Mouse (Mus musculus) T-cell, adult 2 months (primary cell): ENCODE data around the gene Slc43a1.
"Not testable (repeated sequence)": the region's sequence is repeated elsewhere in the genome, so short reads cannot be mapped to it uniquely, and the experiment has no call there.

Experiments
- DNase-seq: peaks from one replicate; pipeline ENCODE4 v3.0.0; 2022; ENCODE audit warnings: low spot score

Gene Slc43a1

DNA sequence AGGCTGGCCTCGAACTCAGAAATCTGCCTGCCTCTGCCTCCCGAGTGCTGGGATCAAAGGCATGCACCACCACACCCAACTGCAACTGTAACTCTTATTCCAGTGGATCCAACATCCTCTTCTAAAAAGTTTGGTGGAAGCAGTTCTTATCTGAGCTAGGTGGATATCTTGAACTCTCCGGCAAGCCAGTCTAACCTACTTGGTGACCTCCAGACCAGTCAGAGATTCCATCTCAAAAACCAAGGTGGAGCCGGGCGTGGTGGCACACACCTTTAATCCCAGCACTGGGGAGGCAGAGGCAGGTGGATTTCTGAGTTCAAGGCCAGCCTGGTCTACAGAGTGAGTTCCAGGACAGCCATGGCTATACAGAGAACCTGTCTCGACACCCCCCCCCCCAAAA is 58.0 kb downstream of the Slc43a1 start:
- DNase-seq = not testable (repeated sequence)

DNA sequence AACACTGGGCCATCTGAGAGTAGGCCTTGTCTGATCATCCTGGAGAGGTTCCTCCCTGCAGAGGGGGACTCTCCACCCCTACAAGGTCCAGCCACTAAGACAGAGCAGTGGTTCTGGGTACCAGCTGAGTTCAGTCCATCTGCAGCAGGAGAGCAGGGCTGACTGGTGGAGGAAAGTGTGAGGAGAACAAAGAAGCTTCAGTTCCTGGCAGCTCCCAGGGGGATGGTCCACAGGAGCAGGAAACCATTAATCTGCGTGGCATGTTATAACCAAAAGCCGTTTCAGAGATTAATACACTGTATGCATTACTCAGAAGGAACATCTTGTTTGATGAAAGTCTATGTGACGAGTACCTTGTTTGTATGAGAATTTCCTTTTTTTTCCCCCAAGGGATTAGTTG is 74.1 kb downstream of the Slc43a1 start:
- DNase-seq = no peak
